Mouse (Mus musculus) kidney, adult 2 months (tissue): ENCODE measurements around the gene Ubap2l. TPM values are rescaled to one million over a fixed set of nuclear protein-coding genes. Genes with fewer than 3 reads are reported as not detected.

ENCODE experiments used
- DNase-seq: peaks from one replicate; pipeline ENCODE4 v3.0.0; 2021
- H3K27ac ChIP-seq: fragments of 200-500 bp; 2 replicates; pipeline ENCODE4 v1.5.1; 2012; ENCODE audit warnings: low read depth, low read length, control low read depth, inconsistent platforms; ENCODE audit not compliant: insufficient read depth
- H3K27me3 ChIP-seq: fragments of 200-500 bp; replicated peaks from 2 replicates; pipeline ENCODE4 v1.6.1; 2012; ENCODE audit warnings: mild to moderate bottlenecking, moderate library complexity, low read length, inconsistent platforms; ENCODE audit not compliant: control insufficient read depth, insufficient read depth
- H3K36me3 ChIP-seq: fragments of 200-500 bp; 2 replicates; pipeline ENCODE4 v1.6.1; 2012; ENCODE audit warnings: mild to moderate bottlenecking, moderate library complexity, low read length, inconsistent platforms; ENCODE audit not compliant: control insufficient read depth, insufficient read depth
- H3K4me1 ChIP-seq: fragments of 200-500 bp; 2 replicates; pipeline ENCODE4 v1.6.1; 2011; ENCODE audit warnings: low read length; ENCODE audit not compliant: control insufficient read depth, insufficient read depth
- H3K4me3 ChIP-seq: fragments of 200-500 bp; 2 replicates; pipeline ENCODE4 v1.5.1; 2011; ENCODE audit warnings: mild to moderate bottlenecking, low read depth, low read length, control low read depth; ENCODE audit not compliant: insufficient read depth
- CTCF ChIP-seq: fragments of 200-500 bp; conservative IDR thresholded peaks from 2 replicates; pipeline ENCODE4 v1.5.1; 2011; ENCODE audit warnings: low read depth, mild to moderate bottlenecking, control low read depth, low read length, moderate library complexity, mixed read lengths; ENCODE audit not compliant: insufficient read depth, insufficient read length
- POLR2A ChIP-seq: fragments of 200-500 bp; IDR thresholded peaks from one replicate; pipeline ENCODE4 v1.6.1; 2011; ENCODE audit warnings: low read depth, low read length, control low read depth
- WGBS: fragments of 180-500 bp; shearing (Covaris S2); methylation state at CpG from one replicate; pipeline ENCODE4 v1.1.7; 2018; 5-methylcytosine and 5-hydroxymethylcytosine counted together
- polyA plus RNA-seq: library from polyadenylated mRNA; depleted of rRNA; stranded (reverse); fragments of >200 nt; gene quantifications from 2 replicates; pipeline ENCODE4 v1.2.3, GENCODE M21; 2012

Ubap2l gene
- polyA plus RNA-seq, 1 experiment = 108 TPM

DNA sequence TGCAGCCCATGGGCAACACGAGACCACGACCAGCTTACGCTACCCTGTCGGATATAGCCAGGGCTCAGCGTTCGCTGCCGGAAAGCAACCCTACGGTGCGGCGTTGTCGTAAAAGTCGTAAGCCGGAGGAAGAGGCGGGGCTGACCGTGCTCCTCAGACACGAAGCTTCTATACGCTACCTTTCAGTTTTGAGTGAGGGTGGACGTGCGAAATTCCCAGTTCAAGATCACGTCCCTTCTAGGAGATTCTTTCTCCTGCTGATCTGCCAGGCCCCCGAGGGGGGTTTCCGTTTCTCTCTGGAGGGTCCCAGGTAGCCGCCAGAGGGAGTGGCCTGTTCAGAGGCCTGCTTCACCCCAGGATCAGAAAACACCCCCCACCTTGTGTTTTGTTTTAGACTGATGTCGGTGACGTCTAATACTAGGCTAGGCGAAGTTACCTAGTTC lies 53.8 kb downstream of the Ubap2l start, which contains the start of gene Hax1:
Gene Hax1, minus strand, starts transcription at position 169 of the 443 bp plus-strand sequence.
- TF ChIP-seq POLR2A (no peak), CTCF (no peak)
- WGBS = under 1% methylated on average over 26 of the region's 26 CpGs
- Histone ChIP-seq H3K27ac (peak within 1 kb of the TSS; percentile 93), H3K4me3 (peak within 1 kb of the TSS; percentile 80), H3K4me1 (peaks cover 14% of the 10 kb centered on the region; the same call in 1 of the 2 replicates), H3K36me3 (peaks cover 2% of the 10 kb centered on the region; the same call in 1 of the 2 replicates), H3K27me3 (no peaks in the 10 kb centered on the region)
- DNase-seq = peak; percentile 96

DNA sequence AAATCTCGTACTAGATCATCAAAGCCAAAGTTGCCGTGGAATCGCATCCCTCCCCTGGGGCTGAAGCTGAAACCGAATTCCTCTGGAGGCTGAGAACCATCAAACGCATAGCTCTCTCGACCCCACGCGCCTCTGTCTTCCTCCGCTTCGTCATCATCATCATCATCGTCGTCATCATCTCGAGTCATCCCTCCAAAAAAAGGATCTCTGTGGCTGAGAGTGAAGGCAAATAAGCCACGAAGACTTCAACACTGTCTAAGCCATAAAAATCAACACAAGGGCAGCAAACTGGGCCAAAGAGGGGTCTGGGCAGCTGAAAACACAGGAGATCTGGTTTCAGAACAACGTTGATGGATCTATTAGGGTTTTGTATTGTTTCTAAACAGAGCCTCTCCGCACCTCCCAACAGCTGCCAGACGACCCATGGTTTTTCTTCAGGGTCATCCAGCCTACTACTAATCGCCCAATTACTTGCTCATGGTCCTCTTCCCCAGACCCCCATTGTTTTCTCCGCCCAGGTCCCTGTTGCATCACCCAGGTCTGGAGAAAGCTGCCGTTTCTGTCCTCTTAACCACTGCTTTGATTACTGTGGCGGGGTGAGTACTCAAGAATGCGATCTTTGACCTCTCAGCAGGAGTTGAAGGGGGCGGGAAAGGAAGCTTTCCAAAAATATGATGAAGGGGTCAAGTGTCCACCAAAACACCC lies 54.5 kb downstream of the Ubap2l start:
- no peak for DNase-seq
- peak overlapping the region; percentile 80 for H3K4me3 ChIP-seq
- no peaks in the 10 kb centered on the region for H3K27me3 ChIP-seq
- peaks cover 14% of the 10 kb centered on the region; the same call in 1 of the 2 replicates for H3K4me1 ChIP-seq
- no peak for TF ChIP-seq POLR2A
- TF ChIP-seq CTCF = no peak
- peak overlapping the region; percentile 80; the same call in 1 of the 2 replicates for H3K27ac ChIP-seq
- WGBS = 4% methylated on average over 23 of the region's 23 CpGs
- peaks cover 2% of the 10 kb centered on the region; the same call in 1 of the 2 replicates for H3K36me3 ChIP-seq

DNA sequence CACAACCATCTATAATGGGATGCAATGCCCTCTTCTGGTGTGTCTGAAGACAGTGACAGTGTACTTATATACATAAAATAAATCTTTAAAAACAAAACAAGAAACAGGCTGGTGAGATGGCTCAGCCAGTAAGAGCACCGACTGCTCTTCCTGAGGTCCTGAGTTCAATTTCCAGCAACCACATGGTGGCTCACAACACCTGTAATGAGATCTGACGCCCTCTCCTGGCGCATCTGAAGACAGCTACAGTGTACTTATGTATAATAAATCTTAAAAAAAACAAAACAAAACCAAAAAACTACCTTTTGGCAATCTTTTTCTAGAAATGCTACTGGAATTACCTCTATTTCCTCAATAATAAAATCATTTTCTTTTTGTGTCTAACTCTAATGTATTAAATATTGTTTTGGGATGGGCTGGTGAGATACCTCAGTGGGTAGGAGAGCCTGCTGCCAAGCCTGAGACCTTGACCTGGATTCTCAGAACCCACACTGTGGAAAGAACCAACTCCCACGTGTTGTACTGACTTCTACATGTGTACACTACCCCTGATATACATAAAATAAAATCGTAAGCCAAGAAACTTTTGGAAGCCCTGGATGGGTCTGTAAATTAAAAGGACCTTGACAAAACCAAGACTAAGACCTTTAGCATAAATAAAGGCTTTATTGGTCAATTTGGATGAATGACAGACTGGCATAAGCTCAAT lies 57.5 kb downstream of the Ubap2l start:
- no peak overlapping the region for H3K27ac ChIP-seq
- DNase-seq = no peak
- WGBS = 85% methylated on average over 5 of the region's 5 CpGs
- no peak overlapping the region for H3K4me3 ChIP-seq
- 0 out of 2 replicates have a peak, but pooled peaks have one; percentile 2 for TF ChIP-seq CTCF
- no peak for TF ChIP-seq POLR2A
- H3K4me1 ChIP-seq = peaks cover 14% of the 10 kb centered on the region; the same call in 1 of the 2 replicates
- H3K36me3 ChIP-seq = peaks cover 2% of the 10 kb centered on the region; the same call in 1 of the 2 replicates
- no peaks in the 10 kb centered on the region for H3K27me3 ChIP-seq

DNA sequence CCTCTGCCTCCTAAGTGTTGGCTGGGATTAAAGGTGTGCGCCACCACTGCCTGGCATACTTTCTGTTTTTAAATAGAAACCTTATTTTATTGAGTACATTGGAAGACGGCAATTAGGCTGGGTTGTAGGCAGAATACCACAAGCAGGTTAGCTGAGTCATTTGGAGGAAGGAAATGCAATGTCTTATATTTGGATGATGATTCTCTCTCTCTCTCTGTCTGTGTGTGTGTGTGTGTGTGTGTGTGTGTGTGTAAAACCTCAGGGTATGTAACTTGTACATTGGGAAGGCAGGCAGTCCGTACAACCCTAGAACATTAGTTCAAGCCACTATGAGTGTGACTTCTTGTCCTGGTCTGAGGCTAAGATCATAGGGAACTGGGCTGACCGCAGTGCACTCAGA lies 64.6 kb downstream of the Ubap2l start:
- 88% methylated on average over 4 of the region's 4 CpGs for WGBS
- DNase-seq = no peak
- no peak overlapping the region for H3K4me3 ChIP-seq
- TF ChIP-seq POLR2A (no peak), CTCF (no peak)
- H3K36me3 ChIP-seq = no peaks in the 10 kb centered on the region
- no peaks in the 10 kb centered on the region for H3K27me3 ChIP-seq
- no peak overlapping the region for H3K27ac ChIP-seq
- H3K4me1 ChIP-seq = no peaks in the 10 kb centered on the region

DNA sequence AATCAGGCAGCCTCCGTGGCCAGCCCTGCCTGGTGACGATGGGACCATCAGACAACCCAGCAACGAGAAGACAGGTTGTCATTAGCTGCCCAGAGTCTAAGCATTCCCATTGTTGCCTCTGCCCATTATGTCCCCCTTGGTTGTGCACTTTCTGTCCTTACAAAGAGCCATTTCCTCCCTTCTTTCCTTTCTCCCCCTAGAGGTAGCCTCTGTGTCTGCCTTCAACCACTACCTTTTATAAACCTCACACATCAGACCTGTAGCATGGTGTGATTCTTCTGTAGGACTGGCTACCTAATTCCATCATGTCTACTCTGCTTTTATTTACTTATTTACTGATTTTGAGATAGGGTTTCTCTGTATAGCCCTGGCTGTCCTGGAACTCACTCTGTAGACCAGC lies 65.2 kb downstream of the Ubap2l start:
- no peaks in the 10 kb centered on the region for H3K4me1 ChIP-seq
- H3K27ac ChIP-seq = no peak overlapping the region
- no peaks in the 10 kb centered on the region for H3K27me3 ChIP-seq
- WGBS = 58% methylated on average over 3 of the region's 3 CpGs
- TF ChIP-seq POLR2A = no peak
- TF ChIP-seq CTCF = no peak
- DNase-seq = no peak
- H3K36me3 ChIP-seq = no peaks in the 10 kb centered on the region
- H3K4me3 ChIP-seq = no peak overlapping the region

DNA sequence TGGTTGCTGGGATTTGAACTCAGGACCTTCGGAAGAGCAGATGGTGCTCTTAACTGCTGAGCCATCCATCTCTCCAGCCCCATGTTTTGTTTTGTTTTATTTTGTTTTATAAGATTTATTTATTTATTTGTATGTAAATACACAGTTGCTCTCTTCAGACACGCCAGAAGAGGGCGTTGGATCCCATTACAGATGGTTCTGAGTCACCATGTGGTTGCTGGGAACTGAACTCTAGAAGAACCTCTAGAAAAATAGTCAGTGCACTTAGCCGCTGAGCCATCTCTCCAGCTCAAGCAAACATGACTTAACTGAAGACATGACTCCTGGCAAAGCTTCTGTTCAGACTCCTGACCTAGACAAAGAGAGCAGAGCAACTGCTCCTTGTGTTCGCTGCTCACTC lies 70.0 kb downstream of the Ubap2l start:
- TF ChIP-seq CTCF (no peak), POLR2A (no peak)

DNA sequence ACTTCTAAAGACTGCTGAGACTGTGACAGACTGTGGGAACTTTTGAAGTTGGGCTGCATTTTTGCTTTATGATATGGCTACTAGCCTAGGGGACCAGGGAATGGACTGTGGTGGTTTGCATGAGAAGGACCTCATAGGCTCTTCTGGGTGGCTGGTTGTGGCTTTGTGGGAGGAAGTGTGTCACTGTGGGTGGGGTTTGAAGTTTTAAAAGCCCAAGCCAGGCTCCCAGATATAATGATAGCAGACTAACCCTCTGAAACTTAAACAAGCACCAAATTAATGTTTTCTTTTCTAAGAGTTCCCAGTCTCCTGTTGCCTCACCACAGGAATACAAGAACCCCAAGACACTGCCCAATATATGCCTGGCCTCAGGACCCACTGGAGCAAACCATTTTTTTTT lies 75.6 kb downstream of the Ubap2l start:
- TF ChIP-seq POLR2A (no peak), CTCF (no peak)
- DNase-seq = no peak
- Histone ChIP-seq H3K27me3 (no peaks in the 10 kb centered on the region), H3K27ac (no peak overlapping the region), H3K4me3 (no peak overlapping the region), H3K36me3 (no peaks in the 10 kb centered on the region), H3K4me1 (no peaks in the 10 kb centered on the region)

More for the DNA sequence above, 70.0 kb downstream of the Ubap2l start:
- WGBS = 79% methylated on average over 5 of the region's 5 CpGs
- H3K27ac ChIP-seq = no peak overlapping the region
- no peaks in the 10 kb centered on the region for H3K27me3 ChIP-seq
- H3K4me1 ChIP-seq = no peaks in the 10 kb centered on the region
- no peak overlapping the region for H3K4me3 ChIP-seq
- no peak for DNase-seq
- no peaks in the 10 kb centered on the region for H3K36me3 ChIP-seq
